Mouse (Mus musculus) spleen, postnatal 14 days (tissue): Measurements from ENCODE around the gene Tspear.
A peak's percentile ranks its signal among the peaks of the same experiment; 100 is the strongest.
"Not testable (repeated sequence)": the region's sequence is repeated elsewhere in the genome, so short reads cannot be mapped to it uniquely, and the experiment has no call there.

Experiments
- DNase-seq, 2 experiments: peaks; one replicate each; pipeline ENCODE4 v3.0.0; 2021 to 2022; ENCODE audit warnings: low spot score in 2 of 2

Gene Tspear

DNA sequence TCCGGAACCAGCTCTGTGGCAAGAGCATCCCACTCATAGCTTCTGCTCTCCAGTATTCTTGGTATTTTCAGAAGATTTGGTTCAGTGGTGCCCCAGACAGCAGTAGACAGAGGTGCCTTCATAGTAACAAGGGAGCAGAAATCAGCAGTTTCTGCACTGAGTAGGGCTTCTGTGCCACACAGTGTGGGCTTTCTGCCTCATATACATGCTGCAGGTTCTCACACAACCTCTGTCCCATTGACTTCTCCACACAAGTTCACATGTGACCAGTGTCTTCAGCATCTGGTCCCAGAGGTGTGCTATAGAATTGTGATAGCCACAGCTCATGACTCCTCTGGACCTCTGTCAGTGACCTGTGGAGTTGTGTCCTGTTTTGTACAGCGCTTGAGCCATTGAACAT is 102.3 kb downstream of the Tspear start:
- DNase-seq, result no peak

DNA sequence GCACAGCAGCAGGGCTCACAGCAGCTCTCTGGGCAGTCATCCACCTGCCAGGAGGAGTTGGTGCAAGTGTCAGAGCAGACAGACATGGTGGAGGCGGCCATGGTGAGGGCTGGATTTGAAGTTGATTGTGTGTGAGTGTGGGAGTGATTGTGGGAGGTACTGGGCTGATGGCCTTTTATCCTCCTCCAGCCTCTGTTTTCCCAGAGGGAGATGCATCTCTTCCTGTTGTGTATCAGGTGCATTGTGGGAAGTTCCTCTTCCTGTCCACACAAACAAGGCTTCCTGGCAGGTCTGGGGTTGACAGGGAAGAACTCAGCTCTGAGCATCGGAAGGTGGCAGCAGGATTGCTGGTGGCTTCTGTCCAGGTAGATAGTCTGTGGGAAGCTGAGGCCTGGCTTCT is 108.6 kb downstream of the Tspear start, which contains the start of gene Gm9639:
Gm9639 (minus strand) TSS at position 101 of the 400 bp plus-strand sequence.
- DNase-seq, result no peak

DNA sequence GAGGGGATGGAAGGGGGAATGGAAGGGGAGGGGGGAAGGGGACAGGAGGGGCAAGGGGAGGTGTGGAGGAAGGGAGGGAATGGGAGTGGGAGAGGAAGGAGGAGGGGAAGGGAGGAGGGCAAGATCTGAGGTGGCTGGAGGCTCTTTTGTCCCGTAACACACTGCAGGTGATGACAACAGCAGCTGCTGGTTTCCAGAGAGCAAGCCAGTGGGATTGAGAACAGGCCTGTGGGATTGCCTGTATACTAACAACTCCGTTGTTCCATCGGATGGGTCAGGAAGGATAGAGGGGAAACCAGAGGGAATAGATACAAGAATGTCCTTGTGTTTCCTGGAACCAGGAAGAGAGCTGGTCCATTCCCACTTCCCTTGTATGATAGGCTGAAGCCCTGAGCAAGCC is 111.3 kb downstream of the Tspear start:
- no peak for DNase-seq

DNA sequence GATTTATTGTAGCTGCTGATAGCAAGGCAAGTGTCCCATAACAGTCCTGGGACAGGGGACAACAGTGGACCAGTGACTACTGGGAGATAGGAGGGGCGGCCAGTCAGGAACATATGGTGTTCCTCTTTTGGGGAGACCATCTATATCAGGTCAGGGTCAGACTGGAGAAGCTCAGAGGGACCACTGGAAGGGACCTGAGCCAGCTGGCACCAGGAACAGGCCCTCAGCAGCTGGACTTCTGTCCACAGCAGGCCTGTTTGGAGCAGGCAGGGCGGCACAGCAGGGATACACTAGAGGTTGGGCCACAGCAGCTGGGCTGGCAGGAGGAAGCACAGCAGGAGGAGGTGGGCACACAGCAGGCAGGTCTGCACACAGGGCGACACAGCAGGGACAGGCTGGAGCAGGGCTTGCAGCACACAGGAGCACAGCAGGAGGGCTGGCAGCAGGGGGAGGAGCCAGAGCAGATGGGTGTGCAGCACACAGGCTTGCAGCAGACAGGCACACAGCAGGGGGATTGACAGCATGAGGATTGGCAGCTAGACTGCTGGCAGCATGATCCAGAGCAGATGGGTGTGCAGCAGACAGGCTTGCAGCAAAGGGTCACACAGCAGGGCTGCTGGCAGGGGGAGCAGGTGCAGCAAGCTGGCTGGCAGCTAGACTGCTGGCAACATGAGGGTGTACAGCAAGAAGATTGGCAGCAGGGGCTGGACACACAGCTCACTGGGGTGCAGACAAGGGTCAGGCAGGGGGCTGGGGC is 112.0 kb downstream of the Tspear start:
- DNase-seq, result not testable (repeated sequence)

DNA sequence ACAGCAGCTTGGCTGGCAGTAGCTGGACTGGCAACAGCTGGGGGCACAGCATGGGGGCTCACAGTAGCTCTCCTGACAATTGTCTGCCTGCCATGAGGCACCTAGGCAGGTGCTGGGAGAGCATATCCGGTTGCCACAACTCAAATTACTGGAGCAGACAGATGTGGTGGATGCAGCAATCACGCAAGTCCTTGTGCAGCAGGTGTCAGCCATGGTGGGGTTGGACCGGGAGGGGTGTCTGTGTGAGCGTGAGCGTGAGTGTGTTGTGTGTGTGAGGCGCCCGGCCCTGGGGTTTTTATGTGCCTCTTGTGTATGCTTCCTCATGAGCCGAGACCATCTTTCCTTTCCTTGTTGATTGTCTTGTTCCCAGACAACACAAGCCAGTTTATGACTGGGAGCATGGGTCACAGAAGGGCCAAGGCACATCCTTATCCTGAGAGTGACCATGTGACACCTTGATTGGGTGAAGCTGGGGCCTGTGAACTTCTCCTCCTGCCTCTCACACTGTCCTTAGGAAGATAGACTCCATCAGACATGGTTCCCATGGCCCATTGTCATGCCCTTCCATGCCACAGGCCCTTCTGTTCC is 112.6 kb downstream of the Tspear start, which contains the start of gene Gm19668:
Gm19668 (minus strand) TSS at position 213 of the 588 bp plus-strand sequence.
- DNase-seq, result no peak

DNA sequence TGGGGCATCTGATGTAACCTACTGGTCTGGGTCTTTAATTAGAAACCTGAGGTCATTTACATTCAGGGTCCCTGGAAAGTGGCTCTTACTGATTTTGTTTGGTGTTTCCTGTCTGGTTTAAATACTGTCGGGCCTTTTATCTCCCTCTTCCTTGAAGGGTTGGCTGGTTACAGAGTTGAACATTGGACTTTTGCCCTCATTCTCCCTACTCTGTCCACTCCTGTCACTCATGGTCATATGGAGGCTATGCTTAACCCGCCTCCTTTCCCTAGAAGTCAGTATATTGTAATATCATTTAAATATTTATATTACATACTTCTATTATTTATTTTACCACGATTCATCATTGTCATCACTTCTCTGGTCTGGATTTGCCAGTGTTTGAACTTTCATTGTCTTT is 117.7 kb downstream of the Tspear start:
- DNase-seq, result no peak

DNA sequence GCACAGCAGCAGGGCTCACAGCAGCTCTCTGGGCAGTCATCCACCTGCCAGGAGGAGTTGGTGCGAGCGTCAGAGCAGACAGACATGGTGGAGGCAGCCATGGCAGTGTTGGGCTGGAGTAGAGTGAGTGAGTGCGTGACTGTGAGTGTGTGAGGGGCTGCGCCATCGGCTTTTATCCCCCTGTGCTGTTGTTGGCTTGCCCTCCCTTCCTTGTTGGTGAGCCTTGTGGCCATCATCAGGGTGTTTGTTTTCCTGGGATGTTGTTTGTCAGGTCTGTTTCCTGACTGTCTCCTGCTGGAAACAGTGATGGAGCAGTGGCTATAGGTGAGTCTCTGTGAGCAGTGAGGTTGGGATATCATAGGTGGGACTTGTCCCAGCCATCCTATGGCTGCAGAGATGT is 125.4 kb downstream of the Tspear start, which contains the start of gene Gm9507:
Gm9507 (minus strand) TSS at position 101 of the 400 bp plus-strand sequence.
- no peak for DNase-seq

DNA sequence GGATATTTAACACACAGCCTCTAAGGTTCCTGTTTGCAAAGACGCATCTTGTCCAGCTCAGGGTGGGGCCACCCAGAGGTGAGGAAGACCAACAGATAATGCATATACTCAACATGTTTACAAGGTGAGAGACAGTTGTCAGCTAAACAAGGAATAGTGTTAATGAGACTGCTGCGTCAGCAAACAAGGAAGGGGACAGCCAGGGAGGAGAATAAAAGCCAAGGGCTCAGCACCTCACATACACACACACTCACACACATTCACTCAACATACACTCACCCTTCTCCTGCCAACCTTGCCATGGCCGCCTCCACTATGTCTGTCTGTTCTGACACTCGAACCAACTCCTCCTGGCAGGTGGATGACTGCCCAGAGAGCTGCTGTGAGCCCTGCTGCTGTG is 128.0 kb downstream of the Tspear start, which contains the start of gene Gm2696:
Gm2696 (plus strand) TSS at position 301 of the 400 bp plus-strand sequence.
- no peak for DNase-seq

DNA sequence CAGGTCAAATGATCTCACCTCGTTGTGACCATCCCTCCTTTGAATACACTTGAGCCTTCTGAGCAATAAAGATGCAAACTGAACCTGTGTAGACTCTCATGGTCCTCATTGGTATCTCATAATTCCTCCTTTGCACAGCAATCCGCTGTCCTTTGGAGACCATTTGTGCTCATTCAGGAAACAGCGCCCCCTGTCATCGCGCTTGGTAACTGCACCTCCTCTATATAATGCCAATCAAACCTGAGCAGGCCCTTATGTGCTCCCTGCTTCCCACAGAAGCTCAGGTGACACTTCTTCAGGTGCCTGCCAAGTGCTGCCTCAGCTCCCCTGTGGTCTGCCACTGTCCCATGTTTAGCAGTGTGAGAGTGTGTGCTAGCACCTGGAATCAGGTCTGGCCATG is 129.1 kb downstream of the Tspear start:
- DNase-seq, result peak in 1 of 2 experiments; percentile 9

DNA sequence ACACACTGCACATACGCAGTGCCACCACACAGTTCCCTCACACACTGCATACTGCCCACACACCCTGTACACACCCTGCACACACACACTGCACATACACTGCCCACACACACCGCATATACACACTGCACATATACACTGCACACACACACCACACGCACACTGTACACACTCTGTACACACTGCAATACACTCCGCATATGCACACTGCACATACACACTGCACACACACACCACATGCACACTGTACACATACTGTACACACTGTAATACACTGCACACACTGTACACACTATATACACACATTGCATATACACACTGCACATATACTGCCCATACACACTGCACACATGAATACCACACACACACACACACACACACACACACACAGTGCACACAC is 132.2 kb downstream of the Tspear start:
- no peak for DNase-seq

DNA sequence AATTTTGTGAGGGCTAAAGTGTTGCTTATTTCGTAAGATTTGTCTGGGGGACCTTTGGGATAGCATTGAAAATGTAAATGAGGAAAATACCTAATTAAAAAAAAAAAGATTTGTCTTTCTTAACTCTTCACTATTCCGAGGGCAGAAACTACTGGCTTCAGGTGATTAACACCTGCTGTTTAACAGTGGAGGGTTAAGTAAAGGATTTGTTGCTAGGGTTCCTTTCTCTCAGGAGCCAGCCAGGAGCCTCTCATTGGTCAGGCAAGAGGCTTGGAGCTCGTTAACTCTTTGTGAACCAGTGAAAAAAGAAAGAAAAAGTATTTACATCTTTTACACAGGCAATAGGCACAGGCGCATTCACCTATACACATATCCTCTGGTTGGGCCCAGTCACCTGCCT is 132.8 kb downstream of the Tspear start:
- no peak for DNase-seq

DNA sequence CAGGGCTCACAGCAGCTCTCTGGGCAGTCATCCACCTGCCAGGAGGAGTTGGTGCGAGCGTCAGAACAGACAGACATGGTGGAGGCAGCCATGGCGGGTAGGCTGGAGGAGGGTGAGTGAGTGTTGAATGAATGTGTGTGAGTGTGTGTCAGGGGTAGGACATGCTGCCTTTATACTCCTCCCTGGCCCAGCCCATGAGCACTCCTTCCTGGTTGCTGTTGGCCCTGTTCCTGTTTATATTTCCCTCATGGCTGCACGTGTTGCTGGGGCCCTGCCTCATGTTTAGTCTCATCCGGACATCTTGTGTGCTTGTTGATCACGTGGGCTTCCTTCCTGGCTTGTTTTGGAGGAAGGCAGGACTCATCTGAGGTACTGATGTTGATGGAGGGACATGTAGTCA is 140.6 kb downstream of the Tspear start, which contains the start of gene Krtap10-4:
Krtap10-4 (minus strand) TSS at position 145 of the 400 bp plus-strand sequence.
- no peak for DNase-seq

DNA sequence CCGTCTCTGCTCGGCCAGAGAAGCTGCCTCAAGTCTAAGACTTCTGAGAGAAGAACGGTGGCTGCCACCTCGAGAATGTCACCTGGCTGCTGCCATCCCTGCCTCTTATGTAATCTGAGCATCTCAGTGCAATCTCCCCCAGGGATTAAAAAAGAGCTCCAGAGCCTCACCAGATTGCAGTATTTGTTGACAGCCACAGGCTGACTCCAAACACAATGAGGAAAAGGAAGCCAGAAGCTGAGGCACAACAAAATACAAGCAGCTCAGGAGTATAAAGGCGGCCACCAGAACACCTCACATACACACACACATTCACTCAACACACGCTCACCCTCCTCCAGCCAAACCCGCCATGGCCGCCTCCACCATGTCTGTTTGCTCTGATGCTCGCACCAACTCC is 149.3 kb downstream of the Tspear start, which contains the start of gene Krtap10-10:
Krtap10-10 (plus strand) TSS at position 301 of the 400 bp plus-strand sequence.
- DNase-seq, result no peak

DNA sequence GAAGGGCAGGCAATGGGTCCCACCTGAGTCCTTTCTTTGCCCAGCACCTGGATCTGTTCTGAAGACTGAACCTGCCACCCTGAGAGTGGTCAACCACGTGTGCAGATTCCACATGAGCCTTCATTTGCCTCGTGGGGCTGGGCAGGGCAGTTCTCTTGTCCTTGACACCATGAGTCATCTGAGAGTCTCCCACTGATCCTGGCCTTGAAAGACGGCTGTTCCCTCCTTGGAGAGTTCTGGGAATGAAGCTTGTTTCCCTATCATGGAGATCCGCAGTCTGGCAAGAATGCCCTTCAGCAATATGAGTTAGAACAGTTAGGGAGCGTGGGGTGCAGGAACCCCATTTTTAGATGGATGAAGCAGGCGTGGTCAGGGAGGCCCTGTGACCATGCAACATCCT is 152.6 kb downstream of the Tspear start:
- DNase-seq, result no peak

DNA sequence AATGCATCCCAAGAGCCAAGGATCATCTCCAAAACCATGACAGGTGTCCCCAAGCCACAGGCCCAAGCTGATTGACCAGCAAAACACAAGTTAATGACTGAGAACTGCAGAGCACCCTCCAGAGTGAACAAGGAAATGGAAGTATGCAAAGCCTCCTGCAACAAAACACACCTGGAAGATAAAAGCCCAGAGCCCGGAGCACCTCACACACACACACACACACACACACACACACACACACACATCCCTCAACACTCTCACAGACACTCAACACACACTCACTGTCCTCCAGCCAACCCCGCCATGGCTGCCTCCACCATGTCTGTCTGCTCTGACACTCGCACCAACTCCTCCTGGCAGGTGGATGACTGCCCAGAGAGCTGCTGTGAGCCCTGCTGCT is 160.1 kb downstream of the Tspear start, which contains the start of gene Gm36176:
Gm36176 (plus strand) TSS at position 301 of the 400 bp plus-strand sequence.
- no peak for DNase-seq

DNA sequence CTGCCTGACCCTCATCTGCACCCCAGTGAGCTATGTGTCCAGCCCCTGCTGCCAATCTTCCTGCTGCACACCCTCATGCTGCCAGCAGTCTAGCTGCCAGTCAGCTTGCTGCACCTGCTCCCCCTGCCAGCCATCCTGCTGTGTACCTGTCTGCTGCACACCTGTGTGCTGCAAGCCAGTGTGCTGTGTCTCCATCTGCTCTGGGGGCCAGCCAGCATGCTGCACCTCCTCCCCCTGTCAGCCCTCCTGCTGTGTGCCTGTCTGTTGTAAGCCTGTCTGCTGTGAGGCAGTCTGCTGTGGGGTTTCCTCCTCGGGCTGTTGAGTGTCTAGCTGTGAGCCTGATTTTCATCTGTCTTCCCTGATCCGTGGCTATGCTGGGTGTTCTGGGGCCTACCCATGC is 160.6 kb downstream of the Tspear start:
- no peak for DNase-seq

DNA sequence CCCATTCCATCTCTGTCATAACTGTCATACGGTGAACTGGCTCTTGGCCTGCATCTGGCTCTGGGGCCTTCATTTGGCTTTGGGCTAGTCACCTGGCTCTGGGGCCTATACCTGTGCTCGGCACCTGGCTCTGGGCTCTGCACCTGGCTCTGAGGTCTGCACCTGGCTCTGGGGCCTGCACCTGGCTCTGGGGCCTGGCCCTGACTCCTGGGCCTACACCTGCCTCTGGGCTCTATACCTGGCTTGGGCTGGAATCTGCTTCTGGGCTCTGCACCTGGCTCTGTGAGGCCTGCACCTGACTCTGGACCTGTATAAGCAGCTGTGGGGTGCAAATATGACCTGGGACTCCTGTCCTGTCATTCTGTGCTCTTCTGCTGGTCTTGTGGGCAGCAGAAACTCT is 161.2 kb downstream of the Tspear start:
- DNase-seq, result no peak

DNA sequence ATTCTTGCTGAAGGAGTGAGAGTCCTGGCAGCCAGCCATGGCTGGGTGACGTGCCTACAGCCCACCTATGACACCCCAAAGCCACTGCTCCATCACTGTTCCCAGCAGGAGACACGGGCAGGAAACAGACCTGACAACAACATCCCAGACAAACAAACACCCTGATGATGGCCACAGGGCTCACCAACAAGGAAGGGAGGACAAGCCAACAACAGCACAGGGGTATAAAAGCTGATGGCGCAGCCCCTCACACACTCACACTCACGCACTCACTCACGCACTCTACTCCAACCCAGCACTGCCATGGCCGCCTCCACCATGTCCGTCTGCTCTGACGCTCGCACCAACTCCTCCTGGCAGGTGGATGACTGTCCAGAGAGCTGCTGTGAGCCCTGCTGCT is 166.2 kb downstream of the Tspear start, which contains the start of gene Gm10318:
Gm10318 (plus strand) TSS at position 301 of the 400 bp plus-strand sequence.
- no peak for DNase-seq

DNA sequence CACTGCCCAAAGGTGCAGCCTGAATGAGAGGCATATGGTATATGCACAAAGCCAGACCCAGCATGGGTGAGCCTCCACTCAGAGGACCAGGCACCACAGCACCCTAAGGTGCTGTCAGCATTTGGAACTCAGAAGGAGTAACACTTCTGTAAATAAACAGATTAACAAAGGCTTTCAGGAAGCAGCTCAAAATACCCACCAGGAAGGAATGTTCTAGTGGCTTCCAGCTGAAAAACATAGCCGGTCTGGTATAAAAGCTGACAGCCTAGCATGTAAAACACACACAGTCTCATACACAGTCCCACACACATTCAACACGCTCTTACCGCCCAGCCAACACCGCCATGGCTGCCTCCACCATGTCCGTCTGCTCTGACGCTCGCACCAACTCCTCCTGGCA is 175.3 kb downstream of the Tspear start, which contains the start of gene Gm3285:
Gm3285 (plus strand) TSS at position 301 of the 400 bp plus-strand sequence.
- DNase-seq, result no peak

DNA sequence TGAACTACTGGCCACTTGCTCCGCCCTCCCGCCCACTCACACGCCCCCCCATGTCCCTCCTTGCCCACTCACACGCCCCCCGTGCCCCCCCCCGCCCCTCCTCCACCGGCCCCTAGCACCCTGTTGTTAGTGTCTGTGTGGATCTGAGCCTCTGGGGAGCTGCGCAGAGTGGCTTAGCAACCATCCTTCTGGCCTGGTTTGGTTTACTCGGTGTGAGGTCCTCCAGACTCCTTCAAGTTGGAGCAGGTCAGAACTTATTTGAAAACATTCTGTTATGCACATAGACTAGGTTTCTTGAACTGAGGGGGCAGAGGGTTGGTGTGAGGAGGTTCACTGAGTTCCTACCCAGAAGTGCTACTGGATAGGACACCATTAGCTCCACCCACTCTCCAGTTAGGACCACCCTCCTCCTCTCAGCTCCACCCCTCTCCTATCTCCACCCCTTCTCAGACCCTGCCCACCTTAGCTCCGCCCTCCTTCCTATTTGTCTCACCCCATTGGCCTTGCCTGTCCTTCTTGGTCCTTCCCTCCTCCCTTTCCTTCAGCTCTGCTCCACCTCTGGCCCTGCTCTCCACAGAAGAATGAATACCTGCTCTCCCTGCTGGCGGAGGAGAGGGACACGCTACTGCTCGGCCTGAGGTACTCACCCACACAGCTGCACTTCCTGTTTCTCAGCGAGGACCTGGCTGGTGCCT is 177.8 kb downstream of the Tspear start:
- peak in 1 of 2 experiments; percentile 10 for DNase-seq

DNA sequence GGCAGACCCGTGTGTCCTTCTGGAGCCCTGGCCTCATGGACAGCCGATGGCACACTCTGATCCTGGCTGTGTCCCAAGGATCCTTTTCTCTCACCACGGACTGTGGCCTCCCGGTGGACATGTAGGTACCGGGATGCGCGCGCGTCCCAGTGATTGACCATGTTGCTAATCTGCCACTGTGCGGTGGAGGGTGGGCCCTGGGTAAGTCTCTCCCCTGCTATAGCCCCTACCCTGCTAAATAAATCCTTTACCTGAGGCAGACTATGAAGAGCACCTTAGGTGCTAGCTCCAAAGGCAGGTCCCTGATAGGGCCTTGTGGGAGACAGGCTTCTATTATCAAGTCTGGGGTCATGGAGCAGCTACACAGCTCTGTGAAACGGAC is 178.4 kb downstream of the Tspear start:
- DNase-seq, result no peak

DNA sequence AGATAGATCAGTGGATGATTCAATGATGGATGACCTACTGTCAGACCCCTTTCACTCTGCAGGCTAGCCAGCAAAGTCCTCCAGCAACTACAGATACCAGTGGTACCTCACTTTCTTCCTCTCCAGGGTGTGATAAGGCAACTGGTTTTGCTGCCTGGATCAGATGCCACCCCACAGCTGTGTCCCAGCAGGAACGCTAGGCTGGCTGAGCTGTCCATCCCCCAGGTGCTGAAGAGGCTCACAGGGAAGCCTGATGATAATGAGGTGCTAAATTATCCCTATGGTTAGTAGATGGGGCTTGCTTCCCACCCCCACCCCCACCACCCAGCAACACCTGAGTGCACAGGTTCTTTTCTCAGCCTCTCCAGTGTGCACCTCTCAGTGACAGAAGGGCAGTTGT is 181.2 kb downstream of the Tspear start:
- DNase-seq, result no peak
